1 mouse cellular context compared by ENCODE assay signal in genomic region chr11:68883843-68884242, GRCm38 (mm10).
TF ChIP-seq lines count a peak whose summit lies in the region.

No protein-coding gene starts in this region.

TF ChIP-seq in CH12.LX, 34 proteins besides CTCF, POLR2A, EP300 and RAD21 (continued from another document):
- TF ChIP-seq ETS1 (conservative IDR thresholded peaks at IDR 0.05; ENCODE audit: low read depth, low read length) = no peak
- no peak for TF ChIP-seq MXI1 (IDR thresholded peaks at IDR 0.05; ENCODE audit: low read depth, low read length)
- TF ChIP-seq PAX5 (IDR thresholded peaks at IDR 0.05; ENCODE audit: low read length) = no peak
- TF ChIP-seq USF1 (IDR thresholded peaks at IDR 0.05; ENCODE audit: low read depth, low read length) = no peak
TF ChIP-seq in CH12.LX: peak in this region for 1.
